Mouse (Mus musculus): ENCODE measurements around the gene Cdh3.

Cdh3 gene

DNA sequence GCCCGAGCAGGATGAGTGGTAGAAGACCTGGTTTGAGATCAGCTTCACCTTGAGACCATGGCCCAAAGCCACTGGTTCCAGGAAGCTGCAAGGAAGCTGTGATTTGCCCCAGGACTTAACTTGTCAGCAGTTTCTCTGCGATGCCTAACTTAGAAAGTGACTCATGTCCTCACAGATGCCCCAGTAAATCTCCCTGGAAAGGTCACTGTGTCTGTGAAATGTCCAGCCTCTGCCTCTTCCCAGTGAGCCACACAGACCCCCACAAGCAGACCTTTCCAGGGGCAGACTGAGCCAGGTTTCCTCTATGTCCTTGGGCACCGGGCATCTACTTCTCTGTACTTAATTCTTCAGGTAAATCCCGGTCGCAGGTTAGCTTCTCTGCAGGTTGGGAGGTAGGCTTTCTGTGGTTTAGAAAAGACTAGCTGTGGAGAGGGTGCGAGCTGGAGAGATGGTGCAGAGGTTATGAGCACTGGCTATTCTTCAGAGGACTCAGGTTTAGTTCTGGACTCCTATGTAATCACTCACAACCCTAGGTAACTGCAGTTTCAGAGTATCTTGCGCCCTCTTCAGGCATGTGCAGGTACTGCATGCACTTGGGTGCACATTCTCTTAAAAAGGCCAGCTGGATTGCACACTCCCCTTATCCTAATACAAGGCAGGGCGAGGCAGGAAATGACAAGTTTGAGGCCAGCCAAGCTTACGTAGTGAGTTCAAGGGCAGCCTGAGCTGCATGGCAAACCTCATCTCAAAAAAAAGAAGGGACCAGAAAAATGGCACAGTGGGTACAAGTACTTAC, 16.7 kb downstream of the Cdh3 start:
- DNase-seq (ENCODE audit: low read depth, low spot score), result no peak

DNA sequence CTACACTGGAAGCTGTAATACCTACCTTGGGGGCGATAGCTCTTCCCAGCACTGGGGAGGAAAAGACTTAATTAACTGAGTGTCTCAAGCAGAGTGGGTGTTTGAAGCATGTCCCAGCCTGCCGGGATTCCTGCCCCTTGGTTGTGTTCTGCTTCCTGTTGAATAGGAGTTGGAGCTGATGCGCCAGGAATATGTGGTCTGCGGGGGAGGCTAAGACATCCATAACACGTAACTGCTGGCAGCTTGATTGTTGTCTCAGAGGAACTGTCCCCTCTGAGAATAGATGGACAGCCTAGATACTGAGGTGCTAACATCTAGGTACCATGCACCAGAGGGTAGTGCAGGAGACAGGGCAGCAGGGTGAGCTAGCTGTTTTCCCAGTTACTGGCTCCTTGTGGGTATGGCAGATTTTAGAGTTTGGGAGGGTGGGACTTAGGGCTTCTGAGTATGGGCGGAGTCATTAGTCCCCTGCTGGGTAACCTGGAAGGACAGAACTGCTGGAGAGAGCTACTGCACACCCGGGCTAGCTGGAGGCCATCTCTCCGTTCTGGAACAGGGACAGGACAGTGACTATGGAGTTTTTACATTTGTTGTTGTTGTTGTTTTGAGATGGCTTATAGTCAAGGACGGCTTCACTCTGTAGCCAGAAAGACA, 18.0 kb downstream of the Cdh3 start:
- no peak for DNase-seq (ENCODE audit: low read depth, low spot score)

DNA sequence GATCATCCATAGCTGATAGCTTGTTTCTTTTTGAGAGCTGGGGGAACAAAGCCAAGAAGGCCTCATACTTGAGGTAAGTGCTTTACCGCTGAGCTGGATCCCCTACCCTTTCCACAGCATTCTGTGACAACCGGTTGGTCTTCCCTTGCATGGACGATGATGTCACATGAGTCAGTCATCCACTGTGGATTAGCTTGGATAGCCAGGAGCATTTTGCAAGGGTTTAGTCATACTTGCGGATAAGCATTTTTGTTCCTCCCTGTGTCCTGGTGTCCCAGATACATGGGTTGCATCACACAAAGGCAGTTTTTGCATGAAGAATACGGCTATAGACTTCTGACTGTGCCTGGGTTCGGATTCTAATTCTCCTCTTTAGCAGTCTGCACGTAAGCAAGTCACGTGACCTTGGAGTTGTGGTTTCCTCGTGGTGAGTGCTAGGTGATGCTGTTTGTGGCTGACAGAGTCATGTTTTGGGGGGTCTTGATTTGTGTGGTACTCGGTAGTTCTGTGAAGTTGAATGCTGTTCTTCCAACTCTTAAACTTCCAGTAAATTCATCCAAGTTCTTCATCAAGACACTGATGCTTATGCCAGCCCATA, 19.3 kb downstream of the Cdh3 start:
- no peak for DNase-seq (ENCODE audit: low read depth, low spot score)

DNA sequence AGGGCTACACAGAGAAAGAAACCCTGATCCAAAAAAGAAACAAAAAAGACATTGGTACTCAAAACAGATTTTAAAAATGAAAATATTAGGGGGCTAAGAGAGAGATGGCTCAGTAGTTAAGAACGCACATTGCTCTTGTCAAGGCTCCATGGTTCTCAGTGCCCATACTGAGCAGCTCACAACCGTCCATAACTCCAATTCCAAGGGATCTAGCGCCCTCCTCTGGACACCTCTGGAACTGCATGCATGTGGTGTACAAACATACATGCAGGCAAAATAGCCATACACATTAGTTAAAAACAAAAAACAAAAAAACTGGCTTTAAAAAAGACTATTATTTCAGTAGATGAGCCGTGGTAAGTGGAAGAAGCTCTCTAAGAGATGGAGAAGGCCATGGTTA, 19.9 kb downstream of the Cdh3 start:
- no peak for DNase-seq (ENCODE audit: low read depth, low spot score)

DNA sequence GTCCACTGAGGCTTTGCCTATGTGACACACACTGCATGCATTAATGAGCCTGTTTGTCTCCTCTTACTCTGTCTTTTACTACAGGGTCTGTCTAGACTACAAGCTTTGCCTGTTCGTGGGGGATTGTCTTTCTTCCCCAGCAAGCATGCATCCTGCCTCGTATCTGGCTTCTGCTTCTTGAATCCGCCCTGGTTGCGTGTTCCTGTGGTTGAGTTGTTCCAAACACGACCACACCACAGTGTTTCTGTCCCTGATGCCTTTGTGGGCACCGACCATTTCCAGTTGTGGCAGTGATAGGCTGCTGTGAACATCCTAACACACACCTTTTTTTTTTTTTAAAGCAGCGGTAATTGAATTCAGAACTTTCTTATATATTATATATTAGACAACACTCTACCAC, 23.0 kb downstream of the Cdh3 start:
- DNase-seq (ENCODE audit: low read depth, low spot score), result no peak

DNA sequence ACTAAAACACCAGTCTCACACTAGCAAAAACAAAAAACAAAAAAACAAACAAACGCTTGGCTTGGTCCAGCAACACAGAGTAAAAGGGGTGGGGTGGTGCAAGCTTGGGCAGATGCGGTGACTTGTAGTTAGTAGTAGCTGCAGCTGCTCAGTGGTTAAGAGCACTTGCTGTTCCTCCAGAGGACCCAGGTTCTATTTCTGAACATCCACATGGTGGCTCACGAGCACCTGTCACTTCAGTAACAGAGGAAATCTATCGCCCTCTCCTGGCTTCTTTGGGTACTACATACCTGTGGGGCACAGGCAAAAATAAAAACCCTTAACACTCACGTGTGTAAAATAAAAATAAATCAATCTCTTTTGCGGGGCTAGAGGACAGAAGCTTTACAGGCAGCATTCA, 23.8 kb downstream of the Cdh3 start:
- peak; percentile 64 for DNase-seq (ENCODE audit: low read depth, low spot score)

DNA sequence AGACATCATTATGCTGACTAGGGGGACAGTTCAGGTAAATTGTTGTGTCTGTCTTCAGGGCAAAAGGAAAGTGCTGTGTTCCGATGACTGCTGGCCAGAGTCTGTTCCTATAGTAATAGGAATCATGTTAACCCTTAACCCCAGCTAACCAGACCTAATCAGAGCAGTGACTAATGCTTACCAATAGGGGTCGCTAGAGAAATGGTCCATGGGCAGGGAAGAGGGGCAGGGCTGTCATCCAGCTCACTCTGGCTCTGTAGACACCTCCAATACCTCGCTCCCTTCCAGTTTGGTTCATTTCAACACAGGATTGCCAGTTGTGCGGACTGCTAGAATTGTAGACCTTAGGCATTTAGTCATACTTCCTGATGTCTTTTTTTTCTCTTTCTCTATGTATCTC, 24.8 kb downstream of the Cdh3 start:
- no peak for DNase-seq (ENCODE audit: low read depth, low spot score)

DNA sequence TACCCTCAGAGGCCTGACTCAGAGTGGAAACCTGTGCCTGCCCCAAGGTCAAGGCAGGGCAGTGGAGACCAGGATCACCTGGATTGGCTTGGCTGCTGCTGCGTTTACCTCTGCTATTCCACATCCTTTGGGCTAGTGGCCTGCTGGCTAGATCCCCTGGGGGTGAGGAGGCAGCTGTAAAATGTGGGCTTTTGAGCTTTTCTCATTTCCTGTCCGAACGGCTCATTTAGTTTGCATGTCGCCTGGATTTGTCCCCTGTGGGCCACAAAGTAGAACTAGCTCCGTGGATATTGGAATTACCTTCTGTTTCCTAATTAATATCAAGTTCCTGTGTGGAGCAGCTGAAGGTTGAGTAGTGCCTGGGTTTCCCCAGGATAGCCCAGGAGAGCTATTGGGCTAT, 28.5 kb downstream of the Cdh3 start:
- DNase-seq (ENCODE audit: low read depth, low spot score), result no peak

DNA sequence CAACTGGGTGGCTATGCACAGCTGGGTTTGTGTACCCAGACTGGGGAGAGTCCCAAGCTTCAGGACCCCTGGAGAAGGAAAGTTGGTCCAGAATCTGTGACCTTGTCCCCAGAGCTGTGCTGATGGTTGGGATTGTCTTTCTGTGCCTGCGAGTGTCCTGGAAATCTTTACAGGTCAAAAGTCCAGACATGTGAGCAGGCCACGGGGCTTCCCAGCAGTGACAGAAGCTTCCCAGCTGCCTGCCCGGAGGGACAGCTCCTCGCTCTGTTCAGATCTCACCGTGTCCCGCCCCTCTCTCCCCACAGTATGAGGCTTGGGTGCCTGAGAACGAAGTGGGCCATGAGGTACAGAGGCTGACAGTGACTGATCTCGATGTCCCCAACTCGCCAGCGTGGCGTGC, 30.3 kb downstream of the Cdh3 start:
- DNase-seq (ENCODE audit: low read depth, low spot score), result no peak

DNA sequence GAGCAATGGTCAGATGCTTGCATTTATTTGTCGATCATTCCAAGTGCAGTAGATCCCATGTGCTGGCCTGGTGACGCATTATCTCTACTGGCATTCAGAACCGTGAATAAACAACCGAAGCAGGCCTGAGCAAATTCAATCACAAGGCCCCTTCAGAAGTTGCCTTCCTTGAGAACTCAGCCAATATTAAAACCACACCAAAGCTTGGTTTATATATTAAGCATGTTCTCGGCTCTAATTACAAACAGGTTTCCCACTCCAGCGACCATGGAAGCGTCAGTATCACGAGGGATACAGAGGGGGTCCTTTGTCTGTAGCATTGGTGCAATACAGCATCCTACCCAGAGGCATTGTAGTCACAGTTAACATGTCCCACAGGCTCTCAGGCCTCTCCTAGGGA, 32.4 kb downstream of the Cdh3 start:
- DNase-seq (ENCODE audit: low read depth, low spot score), result no peak

DNA sequence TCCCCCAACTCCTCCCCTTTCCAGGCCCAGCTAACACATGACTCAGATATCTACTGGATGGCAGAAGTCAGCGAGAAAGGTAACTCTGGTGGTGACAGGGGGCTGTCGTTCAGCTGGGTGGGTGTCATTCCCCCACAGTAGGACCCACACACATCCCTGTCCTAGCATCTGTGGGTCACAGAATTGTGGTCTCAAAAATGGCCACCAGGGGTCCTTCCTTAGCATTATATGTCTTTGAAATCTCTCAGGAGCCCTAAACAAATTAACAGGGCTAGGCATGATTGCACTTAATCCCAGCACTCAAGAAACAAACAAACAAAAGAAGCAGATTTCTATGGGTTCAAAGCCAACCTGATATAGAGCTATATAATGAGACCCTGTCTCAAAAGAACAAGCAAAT, 34.5 kb downstream of the Cdh3 start:
- no peak for DNase-seq (ENCODE audit: low read depth, low spot score)

DNA sequence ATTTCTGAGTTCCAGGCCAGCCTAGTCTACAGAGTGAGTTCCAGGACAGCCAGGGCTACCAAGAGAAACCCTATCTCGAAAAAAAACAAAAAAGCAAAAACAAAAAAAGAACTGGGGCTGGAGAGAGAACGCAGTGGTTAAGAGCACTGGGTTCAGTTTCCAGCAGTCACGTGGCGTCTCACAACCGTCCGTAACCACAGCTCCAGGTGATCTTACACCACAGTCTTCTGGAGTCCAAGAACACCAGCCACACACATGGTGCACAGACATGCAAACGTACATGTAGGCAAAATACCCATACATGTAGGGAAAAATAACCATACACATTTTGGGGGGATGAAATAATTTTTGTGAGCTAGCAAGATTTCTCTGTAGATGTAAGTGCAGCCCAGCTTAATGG, 36.1 kb downstream of the Cdh3 start:
- no peak for DNase-seq (ENCODE audit: low read depth, low spot score)

DNA sequence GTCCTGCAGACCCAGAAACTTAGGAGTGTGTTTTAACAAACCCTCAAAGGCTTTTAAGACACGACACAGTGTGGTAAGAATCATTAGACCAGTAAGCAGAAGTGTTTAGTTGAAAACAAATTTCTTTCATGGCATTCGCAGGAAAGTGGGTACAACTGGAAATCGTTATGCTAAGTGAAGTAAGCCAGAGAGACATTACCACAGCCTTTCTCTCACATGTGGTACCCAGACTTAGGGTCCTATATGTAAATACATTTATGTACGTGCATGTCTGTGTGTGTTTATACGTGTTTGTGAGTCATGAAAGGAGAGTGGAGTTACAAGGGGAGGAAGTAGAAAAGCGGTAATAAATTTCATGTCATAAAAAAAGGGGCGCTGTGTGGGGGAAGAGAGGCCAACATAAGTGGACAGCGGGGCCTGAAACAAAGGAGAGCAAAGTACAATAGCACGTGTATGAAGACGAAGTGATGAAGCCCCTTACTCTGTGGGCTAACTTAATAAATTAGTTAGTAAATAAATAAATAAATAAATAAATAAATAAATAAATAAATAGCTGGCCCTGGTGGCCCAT, 37.8 kb downstream of the Cdh3 start:
- no peak for DNase-seq (ENCODE audit: low read depth, low spot score)

DNA sequence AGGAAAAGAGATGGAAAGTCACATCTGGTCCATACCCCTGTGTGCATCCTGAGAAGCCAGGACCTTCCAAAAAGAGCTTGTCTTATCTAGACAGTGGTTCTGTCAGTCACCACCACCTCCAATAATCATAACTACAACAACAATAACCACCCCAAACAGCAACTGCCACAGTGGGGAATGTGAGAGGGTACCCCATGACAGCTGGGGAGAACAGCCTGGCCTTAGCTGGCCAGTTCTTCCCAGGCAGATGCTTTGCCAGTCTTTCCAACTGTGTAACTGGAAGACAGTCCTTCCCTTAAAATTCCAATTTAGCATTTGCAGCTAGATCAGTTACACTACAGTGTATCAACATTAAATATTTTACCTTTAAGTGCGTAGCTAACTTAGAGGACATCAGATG, 40.2 kb downstream of the Cdh3 start:
- DNase-seq (ENCODE audit: low read depth, low spot score), result no peak

DNA sequence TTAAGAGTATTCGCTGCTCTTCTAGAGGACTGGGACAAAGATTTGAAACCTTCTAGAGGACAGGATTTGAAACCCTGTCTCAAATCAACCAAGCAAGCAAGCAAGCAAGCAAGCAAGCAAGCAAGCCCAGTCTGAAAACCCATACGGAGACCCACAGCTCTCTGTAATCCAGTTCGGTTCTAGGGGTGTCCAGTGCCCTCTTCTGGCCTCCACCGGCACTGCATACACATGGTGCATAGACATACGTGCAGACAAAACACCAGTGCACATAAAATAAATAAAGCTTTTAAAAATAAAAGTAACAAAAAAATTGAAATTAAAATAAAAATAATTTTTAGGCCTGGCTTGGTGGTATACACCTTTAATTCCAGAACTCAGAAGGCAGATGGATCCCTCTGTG, 43.3 kb downstream of the Cdh3 start:
- DNase-seq (ENCODE audit: low read depth, low spot score), result no peak

DNA sequence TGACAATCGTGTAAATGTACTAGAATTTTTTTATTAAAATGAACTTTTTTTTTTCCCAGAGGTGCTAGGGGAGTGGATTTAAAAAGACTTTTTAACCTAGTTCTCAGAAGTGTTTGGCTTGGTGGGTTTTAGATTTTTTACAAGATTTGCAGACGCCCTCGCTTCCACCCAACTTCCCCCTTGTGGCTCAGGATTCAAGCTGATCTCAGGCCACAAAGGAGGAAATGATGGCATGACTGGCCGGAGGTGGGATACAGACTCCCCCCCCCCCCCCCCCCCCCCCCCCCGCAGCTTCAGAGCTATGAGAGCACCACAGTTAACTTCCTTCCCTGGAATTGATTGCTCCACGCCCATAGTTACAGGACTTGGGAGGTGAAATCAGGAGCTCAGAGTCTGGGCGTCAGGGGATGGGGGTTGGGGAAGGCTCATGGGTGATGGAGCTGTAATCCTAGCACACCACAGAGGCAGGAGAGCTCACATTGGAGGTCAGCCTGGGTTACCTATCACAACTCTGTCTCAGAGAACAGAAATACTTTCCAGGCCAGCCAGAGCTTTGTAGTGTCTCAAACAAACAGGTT, 45.5 kb downstream of the Cdh3 start:
- DNase-seq (ENCODE audit: low read depth, low spot score), result peak; percentile 3

DNA sequence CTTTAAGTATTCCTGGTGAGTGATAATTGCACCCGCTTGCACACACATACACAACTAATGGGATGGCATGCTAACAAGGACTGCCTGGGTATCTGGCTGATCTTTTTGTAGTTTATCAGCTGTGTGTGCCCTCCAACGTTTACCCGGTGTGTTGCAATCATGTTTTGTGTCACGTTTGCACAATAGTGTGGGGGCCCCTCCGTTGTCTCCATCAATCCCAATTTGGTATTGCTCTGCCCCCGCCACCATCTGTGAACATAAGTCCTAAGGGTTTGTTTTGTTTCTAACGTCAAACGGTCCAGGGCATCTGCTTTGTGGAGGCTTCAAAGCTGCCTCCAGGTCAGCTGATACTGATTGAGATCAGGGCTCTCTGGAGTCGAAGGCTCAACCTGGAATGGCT, 49.2 kb downstream of the Cdh3 start:
- peak; percentile 15 for DNase-seq (ENCODE audit: low read depth, low spot score)

DNA sequence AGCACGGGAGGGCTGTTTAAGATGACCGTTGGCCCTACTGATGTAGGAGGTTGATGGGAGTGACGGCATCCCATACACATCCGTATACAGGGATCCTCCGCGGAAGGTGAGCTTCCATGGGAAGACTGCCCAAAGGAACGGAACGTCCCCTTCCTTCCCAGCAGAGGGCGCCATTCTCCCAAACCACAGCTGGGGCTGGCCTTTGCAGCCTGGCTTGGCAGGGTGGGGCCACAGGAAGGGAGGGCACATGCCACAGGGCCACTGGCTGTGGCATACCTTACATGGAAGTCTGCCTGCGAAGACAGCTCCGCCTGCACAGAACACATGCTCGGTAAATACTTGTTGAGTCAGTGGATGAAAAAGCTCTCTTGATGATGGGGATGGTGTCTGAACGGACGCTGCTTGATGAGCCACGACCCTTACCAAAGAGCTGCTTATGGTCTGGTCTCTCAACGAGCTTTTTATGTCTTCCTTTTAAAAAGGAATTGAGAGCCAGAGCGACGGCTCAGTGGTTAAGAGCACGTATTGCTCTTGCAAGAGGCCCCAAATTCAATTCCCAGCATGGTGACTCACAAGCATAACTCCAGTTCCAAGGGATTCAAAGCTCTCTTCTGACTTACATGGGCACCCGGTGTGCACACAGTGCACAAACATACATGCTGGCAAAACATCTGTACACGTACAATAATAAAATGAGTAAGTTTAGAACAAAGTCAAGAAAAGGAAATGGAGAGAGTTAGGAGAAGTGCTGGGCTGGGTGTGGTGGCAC, 50.6 kb downstream of the Cdh3 start:
- DNase-seq (ENCODE audit: low read depth, low spot score), result peak; percentile 45

DNA sequence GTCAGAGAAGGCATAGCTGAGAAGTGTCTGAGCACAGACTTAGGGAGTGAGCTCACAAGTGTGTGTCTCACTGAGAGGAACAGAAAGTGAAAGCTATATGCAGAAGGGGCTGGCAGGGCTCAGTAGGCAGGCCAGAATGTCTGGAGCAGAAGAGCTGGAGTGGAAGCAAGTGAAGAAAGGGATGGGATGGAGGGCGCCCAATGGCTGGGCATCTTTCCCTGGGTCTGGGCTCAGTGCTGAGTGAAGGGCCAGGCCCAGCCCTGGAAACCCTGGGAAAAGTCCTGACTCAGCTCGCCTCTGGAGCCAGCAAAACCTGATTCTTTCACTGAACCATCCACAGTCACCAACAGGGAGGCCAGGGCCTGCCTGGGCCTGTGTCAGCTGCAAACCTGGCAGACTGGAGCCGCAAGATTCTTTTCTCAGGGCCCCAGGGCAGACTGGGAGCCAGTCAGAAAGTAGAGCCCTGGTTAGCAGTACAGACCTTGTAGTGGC, 53.0 kb downstream of the Cdh3 start:
- DNase-seq (ENCODE audit: low read depth, low spot score), result no peak

DNA sequence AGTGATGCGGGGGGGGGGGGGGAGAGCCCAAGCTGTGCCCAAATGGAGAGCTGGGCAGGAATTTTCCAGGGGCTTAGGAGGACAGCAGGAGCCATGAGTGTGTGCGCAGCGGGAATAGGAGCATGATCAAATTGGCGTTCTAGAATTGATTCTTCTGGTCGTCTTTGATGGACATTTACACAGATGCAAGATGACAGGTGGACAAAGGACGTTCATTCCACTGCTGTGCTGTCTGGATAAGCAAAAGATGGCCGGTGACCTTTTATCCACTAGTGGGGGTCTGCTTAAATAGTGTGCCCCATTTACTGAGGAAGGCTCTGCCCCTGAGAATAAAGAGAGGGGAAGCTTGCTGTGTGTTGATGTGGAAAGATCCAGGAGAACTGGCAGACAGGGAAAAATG, 58.3 kb downstream of the Cdh3 start:
- no peak for DNase-seq (ENCODE audit: low read depth, low spot score)

DNA sequence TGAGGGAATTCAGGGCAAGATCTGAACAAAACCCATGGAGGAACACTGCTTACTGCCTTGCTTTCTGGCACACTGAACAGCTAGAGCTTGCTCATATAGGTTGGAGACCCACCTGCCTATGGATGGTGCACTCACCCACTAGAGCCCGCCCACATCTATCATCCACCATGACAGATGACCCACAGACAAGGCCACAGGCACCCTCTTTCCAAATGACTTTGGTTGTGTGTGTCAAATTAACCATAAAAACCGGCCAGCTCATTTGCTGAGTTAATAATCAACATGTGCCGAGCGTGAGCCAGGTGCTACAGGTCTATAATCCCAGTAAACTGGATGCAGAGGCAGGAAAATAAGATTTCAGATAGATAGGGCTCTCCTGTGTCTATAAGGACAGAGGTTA, 59.7 kb downstream of the Cdh3 start:
- no peak for DNase-seq (ENCODE audit: low read depth, low spot score)

All from brain, adult 2 months (tissue).